Mouse (Mus musculus): ENCODE results near the gene Csdc2.

The Csdc2 gene

GRCm38 (mm10) chr15:81982173-81982572 lies 45.6 kb downstream of the Csdc2 start:
- H3K36me3 ChIP-seq (ENCODE audit: control insufficient read depth, insufficient read depth, low read length, poor library complexity, severe bottlenecking) = no peaks in the 10 kb centered on the region
- H3K27me3 ChIP-seq (ENCODE audit: control insufficient read depth, insufficient read depth, low read length, poor library complexity, severe bottlenecking) = no peaks in the 10 kb centered on the region
- no peak for DNase-seq (ENCODE audit: low read depth, low spot score)

- DNase-seq (ENCODE audit: low read depth, low spot score) = no peak
- Histone ChIP-seq H3K27me3 (ENCODE audit: control insufficient read depth, insufficient read depth, low read length, poor library complexity, severe bottlenecking) (no peaks in the 10 kb centered on the region), H3K36me3 (ENCODE audit: control insufficient read depth, insufficient read depth, low read length, poor library complexity, severe bottlenecking) (no peaks in the 10 kb centered on the region)
Observed at GRCm38 (mm10) chr15:81985267-81986161, 49.0 kb downstream of the Csdc2 start.

- no peaks in the 10 kb centered on the region for H3K36me3 ChIP-seq (ENCODE audit: control insufficient read depth, insufficient read depth, low read length, poor library complexity, severe bottlenecking)
- no peaks in the 10 kb centered on the region for H3K27me3 ChIP-seq (ENCODE audit: control insufficient read depth, insufficient read depth, low read length, poor library complexity, severe bottlenecking)
- DNase-seq (ENCODE audit: low read depth, low spot score) = no peak
Observed at GRCm38 (mm10) chr15:81987646-81988045, 51.1 kb downstream of the Csdc2 start, which contains the start of gene Xrcc6. Gene Xrcc6, plus strand, starts transcription at chr15:81987835.

- peak; percentile 86 for DNase-seq (ENCODE audit: low read depth, low spot score)
- peaks cover 2% of the 10 kb centered on the region for H3K36me3 ChIP-seq (ENCODE audit: control insufficient read depth, insufficient read depth, low read length, poor library complexity, severe bottlenecking)
Observed at GRCm38 (mm10) chr15:81989371-81990062, 53.0 kb downstream of the Csdc2 start.

GRCm38 (mm10) chr15:81990549-81990948 lies 54.0 kb downstream of the Csdc2 start:
- no peak for DNase-seq (ENCODE audit: low read depth, low spot score)
- peaks cover 2% of the 10 kb centered on the region for H3K36me3 ChIP-seq (ENCODE audit: control insufficient read depth, insufficient read depth, low read length, poor library complexity, severe bottlenecking)
- H3K27me3 ChIP-seq (ENCODE audit: control insufficient read depth, insufficient read depth, low read length, poor library complexity, severe bottlenecking) = no peaks in the 10 kb centered on the region

More at GRCm38 (mm10) chr15:81989371-81990062, 53.0 kb downstream of the Csdc2 start:
- no peaks in the 10 kb centered on the region for H3K27me3 ChIP-seq (ENCODE audit: control insufficient read depth, insufficient read depth, low read length, poor library complexity, severe bottlenecking)

GRCm38 (mm10) chr15:81993992-81994391 lies 57.4 kb downstream of the Csdc2 start:
- H3K27me3 ChIP-seq (ENCODE audit: control insufficient read depth, insufficient read depth, low read length, poor library complexity, severe bottlenecking) = no peaks in the 10 kb centered on the region
- DNase-seq (ENCODE audit: low read depth, low spot score) = no peak
- H3K36me3 ChIP-seq (ENCODE audit: control insufficient read depth, insufficient read depth, low read length, poor library complexity, severe bottlenecking) = peaks cover 7% of the 10 kb centered on the region

Data from splenic B cell, adult 2 months (primary cell).